24 mouse cellular contexts compared by ENCODE assay signal in genomic region chr8:93989739-93990138, GRCm38 (mm10).
"Had no signal": no experiment of that assay in that cellular context is flagged by ENCODE, and none has a peak within 500 bp of the region (broad histone marks: within the 10 kb centered on the region; RNA-seq: fewer than 3 reads in every experiment).

No protein-coding gene starts in this region.

- H3K4me3 ChIP-seq: heart, embryonic 13.5 days; heart, embryonic 15.5 days; hindbrain, embryonic 13.5 days; hindbrain, embryonic 15.5 days; kidney, embryonic 15.5 days; limb, embryonic 13.5 days; limb, embryonic 15.5 days had no signal

- ATAC-seq: hindbrain, postnatal 0 days had no signal

- H3K27ac ChIP-seq: heart, embryonic 13.5 days; heart, embryonic 15.5 days; hindbrain, embryonic 13.5 days; hindbrain, embryonic 15.5 days; hindbrain, postnatal 0 days; kidney, embryonic 15.5 days; kidney, postnatal 0 days; limb, embryonic 13.5 days; limb, embryonic 15.5 days; liver, embryonic 14.5 days had no signal

- H3K9ac ChIP-seq: heart, embryonic 13.5 days; heart, embryonic 15.5 days; hindbrain, embryonic 13.5 days; hindbrain, embryonic 15.5 days; kidney, embryonic 15.5 days; limb, embryonic 13.5 days; limb, embryonic 15.5 days; liver, embryonic 14.5 days had no signal

- H3K27me3 ChIP-seq: heart, embryonic 13.5 days; heart, embryonic 15.5 days; hindbrain, embryonic 13.5 days; hindbrain, embryonic 15.5 days; kidney, embryonic 15.5 days; limb, embryonic 13.5 days; limb, embryonic 15.5 days had no signal

- H3K4me2 ChIP-seq: heart, embryonic 11.5 days; heart, embryonic 13.5 days; heart, embryonic 15.5 days; hindbrain, embryonic 13.5 days; hindbrain, embryonic 15.5 days; kidney, embryonic 15.5 days; limb, embryonic 13.5 days; limb, embryonic 15.5 days had no signal

- H3K9me3 ChIP-seq: hindbrain, embryonic 13.5 days; hindbrain, embryonic 15.5 days; limb, embryonic 15.5 days had no signal

- DNase-seq: gastrocnemius, postnatal 14 days; gastrocnemius, postnatal 36 days; heart, adult 18-20 months; heart, postnatal 14 days; heart, postnatal 36 days; kidney, adult 11 months; kidney, adult 2 months; kidney, adult 9 months; kidney, postnatal 14 days; kidney, postnatal 36 days; layer of hippocampus, adult 9-11 months; layer of hippocampus, postnatal 36 days; left cerebral cortex, postnatal 4 days had no signal

- H3K4me1 ChIP-seq: heart, embryonic 13.5 days; heart, embryonic 15.5 days; hindbrain, embryonic 13.5 days; hindbrain, embryonic 15.5 days; kidney, embryonic 15.5 days; limb, embryonic 13.5 days; limb, embryonic 15.5 days had no signal
